Mouse (Mus musculus) forebrain, embryonic 10.5 days (tissue): ENCODE results near the gene Naglu. TPM values are rescaled to one million over a fixed set of nuclear protein-coding genes. Genes with fewer than 3 reads are reported as not detected.
A peak's percentile ranks its signal among the peaks of the same experiment; 100 is the strongest.

Experiments
- DNase-seq: peaks from one replicate; pipeline ENCODE4 v3.0.0-alpha.2; 2017; ENCODE audit warnings: low spot score; ENCODE audit errors: extremely low spot score
- H3K27ac ChIP-seq: fragments of 300-500 bp; sonication (generic); 2 replicates; pipeline ENCODE4 v1.5.1; 2016; ENCODE audit warnings: mild to moderate bottlenecking
- H3K27me3 ChIP-seq: fragments of 300-500 bp; sonication (generic); 2 replicates; pipeline ENCODE4 v1.6.1; 2016; ENCODE audit warnings: mild to moderate bottlenecking; ENCODE audit not compliant: poor library complexity, severe bottlenecking
- H3K36me3 ChIP-seq: fragments of 300-500 bp; sonication (generic); replicated peaks from 2 replicates; pipeline ENCODE4 v1.6.1; 2016; ENCODE audit warnings: mild to moderate bottlenecking, moderate library complexity
- H3K4me1 ChIP-seq: fragments of 300-500 bp; sonication (generic); 2 replicates; pipeline ENCODE4 v1.6.1; 2016
- H3K4me3 ChIP-seq: fragments of 300-500 bp; sonication (generic); 2 replicates; pipeline ENCODE4 v1.5.1; 2016; ENCODE audit warnings: mild to moderate bottlenecking, moderate library complexity
- H3K9me3 ChIP-seq: fragments of 300-500 bp; sonication (generic); 2 replicates; pipeline ENCODE4 v1.6.1; 2016; ENCODE audit warnings: mild to moderate bottlenecking, moderate library complexity
- WGBS: fragments of 180-500 bp; shearing (Covaris S2); methylation state at CpG from one replicate; pipeline ENCODE4 v1.1.7; 2016; 5-methylcytosine and 5-hydroxymethylcytosine counted together
- polyA plus RNA-seq: library from polyadenylated mRNA; unstranded; fragments of >200 nt; fragmentation: Nextera tagmentation; extraction: Ambion mirVana; gene quantifications from 2 replicates; pipeline ENCODE4 v1.2.1, GENCODE M21; 2016

Gene Naglu
- polyA plus RNA-seq, 1 experiment from 2014 or later: 8.2 TPM

DNA sequence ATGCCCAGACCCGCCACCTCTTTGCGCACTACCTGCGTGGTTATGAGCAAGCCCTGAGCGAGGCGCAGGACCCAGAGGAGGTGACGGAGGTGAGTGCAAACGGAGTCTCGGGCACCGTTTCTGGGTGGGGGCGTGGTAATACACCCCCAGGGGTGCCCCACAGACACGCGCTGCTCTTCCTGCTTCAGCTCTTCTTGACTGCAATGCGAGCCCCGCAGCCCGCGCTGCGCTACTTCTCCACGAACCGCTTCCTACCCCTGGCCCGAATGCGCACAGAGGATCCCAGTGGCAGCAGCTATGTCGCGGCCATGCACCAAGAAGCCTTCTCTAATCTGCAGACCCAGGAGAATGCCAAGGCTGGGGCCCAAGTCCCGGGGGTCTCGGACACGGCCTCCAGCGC, 9.9 kb downstream of the Naglu start:
- H3K27me3 ChIP-seq: peaks cover 63% of the 10 kb centered on the region
- no peak overlapping the region for H3K27ac ChIP-seq
- H3K9me3 ChIP-seq: no peaks in the 10 kb centered on the region
- H3K36me3 ChIP-seq: peaks cover 15% of the 10 kb centered on the region
- 1% methylated on average over 27 of the region's 27 CpGs for WGBS
- no peak for DNase-seq
- peaks cover 37% of the 10 kb centered on the region for H3K4me1 ChIP-seq
- H3K4me3 ChIP-seq: peak overlapping the region; percentile 13; the same call in 1 of the 2 replicates

DNA sequence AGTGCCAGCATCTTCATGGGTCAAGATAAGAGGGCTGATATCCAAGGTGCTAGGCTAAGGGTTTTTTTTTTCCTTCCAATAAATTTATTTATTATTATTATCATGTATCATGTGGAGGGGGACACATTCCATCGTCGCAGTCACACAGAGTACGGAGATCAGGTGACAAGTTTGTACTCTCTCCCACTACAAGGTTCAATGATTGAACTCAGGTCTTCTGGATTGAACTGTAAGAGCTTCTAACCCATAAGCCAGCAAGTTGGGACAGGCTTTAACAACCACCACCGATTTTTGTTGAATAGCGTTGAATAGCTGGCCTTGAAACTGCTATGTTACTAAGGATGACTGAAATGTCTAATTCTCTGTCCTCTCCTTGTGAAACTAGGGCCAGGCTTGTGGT, 10.6 kb downstream of the Naglu start:
- Histone ChIP-seq H3K27ac (no peak overlapping the region), H3K4me3 (no peak overlapping the region), H3K36me3 (peaks cover 22% of the 10 kb centered on the region), H3K9me3 (no peaks in the 10 kb centered on the region), H3K27me3 (peaks cover 63% of the 10 kb centered on the region), H3K4me1 (peaks cover 38% of the 10 kb centered on the region)
- DNase-seq: no peak
- 52% methylated on average over 5 of the region's 5 CpGs for WGBS

DNA sequence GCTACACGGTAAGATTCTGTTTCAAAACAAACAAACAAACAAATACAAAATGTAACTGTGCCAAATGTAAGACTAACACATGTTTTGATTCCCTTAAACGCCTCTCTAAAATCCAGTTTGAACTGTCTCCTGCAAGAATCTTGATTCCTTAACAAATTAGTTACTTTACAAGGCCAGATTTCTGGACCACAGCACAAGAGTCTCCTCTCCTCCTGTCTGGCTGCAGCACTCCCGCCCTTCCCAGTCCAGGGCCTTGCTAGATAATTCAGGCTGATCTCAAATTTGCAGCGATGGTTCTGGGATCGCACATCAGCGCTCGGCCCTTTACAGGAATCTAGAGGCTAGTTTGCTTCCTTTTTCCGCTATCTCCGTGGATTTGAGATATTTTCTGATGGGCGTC, 11.8 kb downstream of the Naglu start:
- H3K4me1 ChIP-seq: peaks cover 50% of the 10 kb centered on the region
- H3K27ac ChIP-seq: peak overlapping the region; percentile 93; the same call in 1 of the 2 replicates
- peaks cover 54% of the 10 kb centered on the region for H3K27me3 ChIP-seq

DNA sequence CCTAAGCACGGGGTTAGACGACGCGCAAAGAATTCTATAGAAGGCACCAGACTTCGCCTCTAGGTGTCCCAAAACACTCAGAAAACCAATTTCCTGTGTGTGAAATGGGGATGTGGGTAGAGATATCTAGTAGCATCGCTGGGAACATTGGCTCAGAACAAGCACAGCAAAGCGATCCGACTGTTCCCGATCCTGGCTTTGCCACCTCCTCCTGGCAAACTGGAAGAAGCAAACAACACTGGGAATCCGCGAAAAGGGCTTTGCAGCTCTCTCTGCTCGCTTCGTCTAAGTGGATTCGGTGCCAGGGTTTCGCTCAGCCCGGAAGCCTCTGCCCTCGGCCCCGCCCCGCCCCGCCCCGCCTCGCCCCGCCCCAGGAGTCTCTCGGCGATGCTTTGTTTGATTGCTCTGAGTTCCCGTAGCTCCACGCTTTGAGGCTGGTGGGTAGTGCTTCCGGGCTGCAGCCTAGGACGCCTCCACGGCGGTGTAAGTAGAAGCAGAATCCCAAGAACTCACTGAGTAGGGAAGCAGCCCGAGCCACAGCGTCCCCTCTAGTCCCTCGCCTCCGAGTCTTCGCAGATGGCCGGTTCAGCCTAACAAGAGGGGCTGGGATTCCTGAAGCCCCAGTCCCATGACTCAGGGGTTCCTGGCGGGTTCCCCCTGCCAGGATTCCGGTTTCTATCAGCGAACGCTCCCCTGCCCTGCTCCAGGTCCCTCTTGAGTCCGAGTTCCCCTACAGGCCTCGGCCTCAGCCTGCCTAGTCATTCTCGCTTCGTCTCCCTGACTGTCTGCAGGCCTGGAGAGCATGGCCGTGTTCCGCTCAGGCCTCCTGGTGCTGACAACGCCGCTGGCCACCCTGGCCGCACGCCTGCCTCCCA, 12.6 kb downstream of the Naglu start, which contains the start of gene Coasy:
Gene Coasy (plus strand): TSS at position 358 of the 875 bp plus-strand sequence.
- peak; percentile 96 for DNase-seq
- under 1% methylated on average over 51 of the region's 51 CpGs for WGBS
- Histone ChIP-seq H3K27me3 (peaks cover 46% of the 10 kb centered on the region), H3K4me3 (peak within 1 kb of the TSS; percentile 91), H3K36me3 (peaks cover 23% of the 10 kb centered on the region), H3K27ac (peak within 1 kb of the TSS; percentile 93), H3K4me1 (peaks cover 58% of the 10 kb centered on the region), H3K9me3 (no peaks in the 10 kb centered on the region)

More for the DNA sequence above, 11.8 kb downstream of the Naglu start:
- Histone ChIP-seq H3K36me3 (peaks cover 27% of the 10 kb centered on the region), H3K4me3 (peak overlapping the region; percentile 91), H3K9me3 (no peaks in the 10 kb centered on the region)
- 6% methylated on average over 10 of the region's 10 CpGs for whole genome bisulfite sequencing
- DNase-seq: no peak

DNA sequence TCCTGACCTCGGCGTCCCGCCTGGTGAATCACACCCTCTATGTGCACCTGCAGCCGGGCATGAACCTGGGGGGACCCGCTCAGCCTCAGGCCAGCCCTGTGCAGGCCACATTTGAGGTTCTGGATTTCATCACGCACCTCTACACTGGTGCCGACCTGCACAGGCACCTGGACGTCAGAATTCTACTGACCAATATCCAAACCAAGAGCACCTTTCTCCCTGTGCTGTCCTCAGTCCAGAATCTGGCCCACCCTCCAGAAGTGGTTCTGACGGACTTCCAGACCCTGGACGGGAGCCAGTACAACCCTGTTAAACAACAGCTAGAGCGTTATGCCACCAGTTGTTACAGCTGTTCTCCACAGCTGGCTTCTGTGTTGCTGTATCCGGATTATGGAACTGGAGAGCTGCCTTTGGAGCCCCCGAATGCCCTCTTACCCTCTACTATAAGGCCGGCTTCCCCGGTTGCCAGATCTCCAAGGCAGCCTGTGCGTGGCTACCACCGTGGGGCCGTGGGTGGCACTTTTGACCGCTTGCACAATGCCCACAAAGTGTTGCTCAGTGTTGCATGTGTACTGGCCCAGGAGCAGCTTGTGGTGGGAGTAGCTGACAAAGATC, 13.4 kb downstream of the Naglu start:
- Histone ChIP-seq H3K4me1 (peaks cover 65% of the 10 kb centered on the region), H3K9me3 (no peaks in the 10 kb centered on the region), H3K4me3 (peak overlapping the region; percentile 91), H3K36me3 (peaks cover 23% of the 10 kb centered on the region), H3K27ac (peak overlapping the region; percentile 93), H3K27me3 (peaks cover 38% of the 10 kb centered on the region)
- 42% methylated on average over 19 of the region's 19 CpGs for WGBS
- DNase-seq: no peak

DNA sequence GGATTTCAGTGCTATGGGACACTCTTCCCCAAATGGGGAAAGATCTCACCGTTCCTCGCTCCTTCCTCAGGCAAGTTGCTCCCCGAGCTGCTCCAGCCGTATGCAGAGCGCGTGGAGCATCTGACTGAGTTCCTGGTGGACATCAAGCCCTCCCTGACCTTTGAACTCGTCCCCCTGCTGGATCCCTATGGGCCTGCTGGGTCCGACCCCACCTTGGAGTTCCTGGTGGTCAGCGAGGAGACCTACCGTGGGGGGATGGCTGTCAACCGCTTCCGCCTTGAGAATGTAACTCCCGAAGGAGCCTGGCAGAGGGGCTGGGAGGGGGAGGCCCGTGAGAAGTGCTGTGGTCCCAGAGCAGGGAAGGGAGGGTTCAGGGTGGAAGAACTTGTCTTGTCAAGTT, 14.4 kb downstream of the Naglu start:
- 84% methylated on average over 14 of the region's 14 CpGs for WGBS
- Histone ChIP-seq H3K27me3 (peaks cover 28% of the 10 kb centered on the region), H3K9me3 (no peaks in the 10 kb centered on the region), H3K4me3 (0 out of 2 replicates have a peak overlapping the region, but pooled peaks have one; percentile 91), H3K4me1 (peaks cover 67% of the 10 kb centered on the region), H3K36me3 (peaks cover 31% of the 10 kb centered on the region), H3K27ac (no peak overlapping the region)
- no peak for DNase-seq

DNA sequence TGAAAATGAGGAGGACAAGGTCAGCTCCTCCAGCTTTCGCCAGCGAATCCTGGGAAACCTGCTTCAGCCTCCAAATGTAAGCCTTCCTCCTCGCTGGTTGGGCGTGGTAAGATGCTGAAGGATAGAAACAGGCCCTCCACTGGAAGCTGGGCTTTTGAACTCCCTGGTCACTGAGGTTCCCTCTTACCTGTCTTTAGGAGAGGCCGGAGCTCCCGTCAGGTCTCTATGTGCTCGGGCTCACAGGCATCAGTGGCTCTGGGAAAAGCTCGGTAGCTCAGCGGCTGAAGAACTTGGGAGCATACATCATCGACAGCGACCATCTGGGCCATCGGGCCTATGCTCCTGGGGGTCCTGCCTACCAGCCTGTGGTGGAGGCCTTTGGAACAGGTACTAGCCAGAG, 15.0 kb downstream of the Naglu start:
- Histone ChIP-seq H3K36me3 (peaks cover 37% of the 10 kb centered on the region), H3K4me1 (peaks cover 61% of the 10 kb centered on the region), H3K27ac (no peak overlapping the region), H3K9me3 (no peaks in the 10 kb centered on the region), H3K4me3 (no peak overlapping the region), H3K27me3 (peaks cover 22% of the 10 kb centered on the region)
- 95% methylated on average over 12 of the region's 12 CpGs for WGBS
- DNase-seq: peak; percentile 14

DNA sequence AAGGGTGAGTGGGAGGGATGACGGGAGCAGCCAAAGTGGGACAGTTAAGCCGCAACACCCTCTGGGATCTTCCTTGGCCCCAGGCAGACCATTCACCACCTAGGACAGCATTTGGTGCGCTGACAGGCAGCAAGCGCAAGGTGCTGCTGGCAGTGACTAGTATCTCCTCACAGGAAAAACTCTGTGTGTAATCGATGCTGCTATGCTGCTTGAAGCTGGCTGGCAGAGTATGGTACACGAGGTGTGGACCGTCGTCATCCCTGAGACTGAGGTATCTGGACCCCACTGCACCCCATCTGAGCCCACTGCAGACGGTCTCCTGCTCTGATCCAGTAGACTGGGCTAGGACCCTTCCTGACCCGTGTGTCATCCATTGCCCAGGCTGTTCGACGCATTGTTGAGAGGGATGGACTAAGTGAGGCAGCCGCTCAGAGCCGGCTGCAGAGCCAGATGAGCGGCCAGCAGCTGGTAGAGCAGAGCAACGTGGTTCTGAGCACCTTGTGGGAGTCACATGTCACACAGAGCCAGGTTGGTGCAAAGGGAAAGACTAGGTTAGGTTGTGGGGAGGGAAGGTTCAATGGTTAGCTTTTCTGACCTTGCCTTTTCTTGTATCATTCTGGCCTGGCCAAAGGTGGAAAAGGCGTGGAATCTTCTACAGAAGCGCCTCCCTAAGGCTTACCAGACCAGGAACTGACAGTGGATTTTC, 16.0 kb downstream of the Naglu start:
- peaks cover 60% of the 10 kb centered on the region for H3K4me1 ChIP-seq
- peaks cover 47% of the 10 kb centered on the region for H3K36me3 ChIP-seq
- 91% methylated on average over 18 of the region's 18 CpGs for WGBS
- no peak overlapping the region for H3K27ac ChIP-seq
- peaks cover 12% of the 10 kb centered on the region for H3K27me3 ChIP-seq
- H3K4me3 ChIP-seq: peak overlapping the region; percentile 93; the same call in 1 of the 2 replicates
- H3K9me3 ChIP-seq: no peaks in the 10 kb centered on the region
- DNase-seq: peak; percentile 9

DNA sequence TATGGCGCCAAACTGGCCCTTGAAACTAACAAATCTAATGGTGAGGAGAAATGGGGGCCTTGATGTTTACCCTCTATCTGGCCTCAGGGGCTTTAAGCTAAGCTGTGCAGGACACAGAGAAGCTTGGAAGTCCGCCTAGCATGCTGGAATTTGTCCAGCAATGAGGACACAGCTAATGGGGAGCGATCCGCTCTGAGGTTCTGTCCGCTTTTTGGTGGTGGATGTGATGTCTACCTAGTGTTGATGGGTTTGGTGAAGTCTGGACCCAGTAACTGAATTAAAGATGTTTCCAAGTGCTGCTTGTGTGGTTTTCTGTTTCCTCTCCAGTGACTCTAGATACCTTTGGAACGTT, 16.5 kb downstream of the Naglu start:
- H3K4me3 ChIP-seq: peak overlapping the region; percentile 93
- WGBS: 82% methylated on average over 6 of the region's 6 CpGs

DNA sequence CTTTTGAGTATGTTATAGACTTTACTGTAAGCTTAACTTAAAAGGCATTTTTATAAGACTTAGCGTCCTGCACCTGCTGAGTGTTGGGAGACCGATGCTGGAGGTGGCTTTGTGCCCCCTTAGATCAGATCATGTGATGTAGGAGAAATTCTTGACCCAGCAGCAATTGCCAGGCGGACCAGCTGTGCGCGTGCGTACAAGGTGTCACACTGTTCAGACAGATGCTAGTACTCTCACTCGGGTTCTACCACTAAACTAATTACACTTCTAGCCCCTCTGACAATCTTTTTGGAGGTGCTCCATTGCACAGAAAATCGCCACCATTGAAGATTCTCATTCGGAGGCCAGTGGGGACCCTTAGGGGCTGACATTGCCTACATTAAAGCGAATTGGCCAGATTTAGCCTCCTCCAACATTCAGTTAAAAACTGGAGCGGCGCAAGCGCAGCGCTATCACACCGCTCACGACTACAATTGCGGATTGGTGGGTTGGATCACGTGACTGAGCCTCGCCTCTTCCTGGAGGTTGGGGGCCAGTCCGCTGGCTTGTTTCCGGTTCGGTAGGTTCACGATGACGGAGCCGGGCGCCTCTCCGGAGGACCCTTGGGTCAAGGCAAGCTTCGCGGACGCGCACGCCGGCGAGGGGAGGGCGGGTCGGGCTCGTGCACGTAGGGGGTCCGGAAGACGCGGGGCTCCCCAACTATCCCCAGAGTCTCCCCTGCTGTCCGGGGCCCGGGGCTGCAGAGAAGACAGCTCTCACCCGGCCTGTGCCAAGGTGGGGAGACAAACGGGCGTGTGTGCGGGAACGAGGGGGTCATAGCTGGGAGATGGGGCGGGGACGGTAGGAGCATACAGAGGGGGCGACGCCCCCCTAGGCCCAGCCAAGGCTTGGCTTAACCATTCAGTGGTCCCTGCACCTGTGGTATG, 17.2 kb downstream of the Naglu start, which contains the start of gene Mlx:
Gene Mlx (plus strand): TSS at position 522 of the 926 bp plus-strand sequence.
- no peaks in the 10 kb centered on the region for H3K27me3 ChIP-seq
- H3K4me3 ChIP-seq: peak within 1 kb of the TSS; percentile 93
- peak; percentile 92 for DNase-seq
- H3K36me3 ChIP-seq: peaks cover 59% of the 10 kb centered on the region
- WGBS: 2% methylated on average over 52 of the region's 52 CpGs
- peaks cover 54% of the 10 kb centered on the region for H3K4me1 ChIP-seq
- H3K27ac ChIP-seq: peak within 1 kb of the TSS; percentile 90
- no peaks in the 10 kb centered on the region for H3K9me3 ChIP-seq

More for the DNA sequence above, 16.5 kb downstream of the Naglu start:
- Histone ChIP-seq H3K9me3 (no peaks in the 10 kb centered on the region), H3K27ac (peak overlapping the region; percentile 90), H3K4me1 (peaks cover 60% of the 10 kb centered on the region), H3K27me3 (peaks cover 7% of the 10 kb centered on the region), H3K36me3 (peaks cover 52% of the 10 kb centered on the region)
- DNase-seq: no peak

DNA sequence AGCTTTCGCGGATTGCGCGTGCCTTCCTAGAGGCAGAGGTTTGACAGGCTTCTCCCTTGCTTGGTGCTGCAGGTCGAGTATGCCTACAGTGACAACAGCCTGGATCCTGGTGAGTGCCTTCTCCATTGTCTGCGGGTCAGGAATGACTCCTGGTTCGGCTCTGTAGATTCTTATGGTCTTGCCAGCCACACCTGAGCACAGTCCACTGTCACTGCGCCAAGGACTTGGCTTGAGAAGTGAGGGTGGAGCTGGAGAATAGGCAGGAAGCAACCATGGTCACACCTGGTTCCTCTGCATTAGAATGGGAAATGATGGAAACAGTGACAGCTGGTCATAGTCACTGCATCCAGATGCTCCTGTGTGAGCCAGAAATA, 17.9 kb downstream of the Naglu start:
- no peak for DNase-seq
- Histone ChIP-seq H3K27me3 (no peaks in the 10 kb centered on the region), H3K36me3 (peaks cover 66% of the 10 kb centered on the region), H3K4me3 (peak overlapping the region; percentile 93), H3K27ac (peak overlapping the region; percentile 90), H3K4me1 (peaks cover 54% of the 10 kb centered on the region), H3K9me3 (no peaks in the 10 kb centered on the region)
- 9% methylated on average over 8 of the region's 8 CpGs for WGBS

DNA sequence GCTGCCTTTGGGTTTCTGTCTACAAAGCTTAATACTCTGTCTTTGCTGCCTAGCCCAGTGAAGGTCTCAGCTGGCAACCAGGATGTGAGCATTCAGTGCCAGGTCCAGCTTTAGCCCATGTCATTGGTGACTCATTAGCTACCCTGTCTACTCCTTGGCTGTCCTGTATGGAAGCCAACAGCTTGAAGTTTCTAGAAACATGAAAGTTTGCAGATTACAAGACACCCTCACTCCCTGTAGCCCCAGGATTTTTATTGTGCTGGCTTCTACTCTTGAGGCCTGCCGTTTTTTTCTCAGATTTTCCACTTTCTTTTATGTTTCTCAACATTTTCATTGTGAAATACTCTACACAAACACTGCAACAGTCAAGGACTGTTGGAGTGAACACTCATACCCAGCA, 20.1 kb downstream of the Naglu start:
- WGBS: 90% methylated on average over 1 of the region's 1 CpGs
- H3K36me3 ChIP-seq: peaks cover 69% of the 10 kb centered on the region
- H3K4me3 ChIP-seq: no peak overlapping the region
- no peak overlapping the region for H3K27ac ChIP-seq
- H3K4me1 ChIP-seq: peaks cover 56% of the 10 kb centered on the region
- no peaks in the 10 kb centered on the region for H3K27me3 ChIP-seq
- no peaks in the 10 kb centered on the region for H3K9me3 ChIP-seq
- DNase-seq: no peak
